Mouse (Mus musculus) ES-Bruce4 (cell line): ENCODE results near the gene Ifit1.
"Not testable (repeated sequence)": the region's sequence is repeated elsewhere in the genome, so short reads cannot be mapped to it uniquely, and the experiment has no call there.

Experiments used
- CTCF ChIP-seq: IDR thresholded peaks from one replicate; pipeline ENCODE4 v1.8.1; 2011; ENCODE audit warnings: low read depth, low read length
- EP300 ChIP-seq: IDR thresholded peaks from 2 replicates; pipeline ENCODE4 v1.6.1; 2011; ENCODE audit warnings: low read depth, low read length; ENCODE audit not compliant: insufficient read depth

DNA sequence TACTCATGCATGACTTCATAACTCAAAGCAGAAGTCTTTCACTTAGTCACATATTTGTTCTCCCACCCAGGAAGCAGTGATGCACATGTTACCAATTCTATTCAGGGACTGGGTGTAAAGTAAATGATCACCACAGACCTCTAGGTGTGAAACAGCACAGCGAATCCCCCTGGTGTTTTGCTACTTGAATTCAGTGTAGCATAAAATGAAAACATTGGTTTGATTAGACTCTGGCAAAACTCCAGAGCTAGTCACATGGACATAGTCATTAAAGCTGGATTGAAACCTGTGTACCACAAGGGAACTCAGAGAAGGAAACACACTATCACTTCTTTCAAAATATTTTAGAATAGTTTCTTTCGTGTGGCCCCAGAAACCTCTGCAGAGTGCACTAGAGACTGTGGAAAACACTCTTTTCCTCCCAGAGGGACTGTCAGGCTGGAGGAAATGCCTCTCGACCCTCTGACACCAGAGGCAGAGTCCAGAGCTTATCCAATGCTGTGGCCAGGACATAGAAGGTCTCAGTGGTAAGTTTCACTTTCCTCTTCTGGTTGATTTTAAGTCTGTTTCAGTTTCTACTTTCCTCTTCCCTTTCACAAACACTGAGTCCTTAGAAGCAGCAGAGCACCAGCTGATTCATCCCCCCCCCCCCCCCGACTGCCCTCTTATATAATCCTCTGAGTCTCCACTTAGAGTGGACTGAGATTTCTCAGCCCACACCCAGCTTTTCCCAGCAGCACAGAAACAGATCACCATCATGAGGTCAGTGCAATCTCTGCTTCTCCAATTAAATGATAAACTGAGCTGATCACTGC, 33.2 kb upstream of the Ifit1 start, which contains the start of gene Ifit3b:
- not testable (repeated sequence) for TF ChIP-seq CTCF, EP300
